Mouse (Mus musculus): Measurements from ENCODE around the gene Gm3727.
"Not testable (repeated sequence)": the region's sequence is repeated elsewhere in the genome, so short reads cannot be mapped to it uniquely, and the experiment has no call there.

Gm3727 gene

DNA sequence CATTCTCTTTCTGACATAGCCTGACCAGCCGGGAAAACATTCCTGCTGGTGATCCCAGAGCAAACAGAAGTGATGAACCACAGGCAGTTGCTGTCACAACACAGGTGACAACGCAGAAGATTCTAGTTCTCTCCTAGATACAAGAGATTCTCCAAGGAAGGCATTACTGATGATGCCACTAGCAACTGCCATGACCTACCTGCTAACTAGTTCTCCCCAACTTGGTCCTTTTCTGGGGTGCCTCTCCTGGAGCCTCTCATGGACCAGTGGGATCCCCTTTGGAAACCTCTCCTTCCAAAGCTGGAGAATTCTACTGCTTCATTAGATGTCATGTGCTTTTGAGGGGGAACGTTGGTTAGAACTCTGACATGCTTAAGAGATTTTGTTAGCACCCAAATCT, at the start of gene Gm3727:
Gm3727 (minus strand) TSS at position 101 of the 400 bp plus-strand sequence.
- not testable (repeated sequence) for DNase-seq (ENCODE audit: low read depth, low spot score)

- DNase-seq (ENCODE audit: low read depth, low spot score) = not testable (repeated sequence)
Observed at GRCm38 (mm10) chr14:7243498-7243897, 21.0 kb downstream of the Gm3727 start.

Data from 3T3-L1 (cell line).